Mouse (Mus musculus) liver, adult 2 months (tissue): ENCODE results near the gene Zfp953. TPM values are rescaled to one million over a fixed set of nuclear protein-coding genes. Genes with fewer than 3 reads are reported as not detected.

Source experiments
- DNase-seq: peaks from one replicate; pipeline ENCODE4 v3.0.0-alpha.2; 2011; ENCODE audit warnings: low read depth, low spot score; ENCODE audit errors: extremely low read depth
- H3K27ac ChIP-seq: fragments of 200-500 bp; replicated peaks from 2 replicates; pipeline ENCODE4 v1.5.1; 2012; ENCODE audit warnings: low read depth, mild to moderate bottlenecking, control low read depth, inconsistent platforms, low read length; ENCODE audit not compliant: insufficient read depth
- H3K27me3 ChIP-seq: fragments of 200-500 bp; 2 replicates; pipeline ENCODE4 v1.6.1; 2012; ENCODE audit warnings: mild to moderate bottlenecking, moderate library complexity, low read length, inconsistent platforms; ENCODE audit not compliant: control insufficient read depth, insufficient read depth
- H3K36me3 ChIP-seq: fragments of 200-500 bp; 2 replicates; pipeline ENCODE4 v1.6.1; 2012; ENCODE audit warnings: low read length, inconsistent platforms; ENCODE audit not compliant: control insufficient read depth, insufficient read depth
- H3K4me1 ChIP-seq: fragments of 200-500 bp; 2 replicates; pipeline ENCODE4 v1.6.1; 2011; ENCODE audit warnings: low read length; ENCODE audit not compliant: control insufficient read depth, insufficient read depth
- H3K4me3 ChIP-seq: fragments of 200-500 bp; 2 replicates; pipeline ENCODE4 v1.5.1; 2011; ENCODE audit warnings: low read depth, mild to moderate bottlenecking, control low read depth, low read length, moderate library complexity; ENCODE audit not compliant: insufficient read depth
- H3K79me2 ChIP-seq: fragments of 200-500 bp; 2 replicates; pipeline ENCODE4 v1.6.1; 2012; ENCODE audit warnings: inconsistent platforms, mild to moderate bottlenecking, low read length, moderate library complexity; ENCODE audit not compliant: control insufficient read depth, insufficient read depth
- H3K9ac ChIP-seq: fragments of 200-500 bp; 2 replicates; pipeline ENCODE4 v1.6.1; 2012; ENCODE audit warnings: low read depth, mild to moderate bottlenecking, control low read depth, inconsistent platforms, low read length
- CTCF ChIP-seq: fragments of 200-500 bp; IDR thresholded peaks from 2 replicates; pipeline ENCODE4 v1.5.1; 2011; ENCODE audit warnings: low read depth, low read length, control low read depth
- POLR2A ChIP-seq: fragments of 200-500 bp; IDR thresholded peaks from 2 replicates; pipeline ENCODE4 v1.6.1; 2011; ENCODE audit warnings: low read length, control low read depth; ENCODE audit not compliant: insufficient read depth; ENCODE audit errors: extremely low read depth
- WGBS: fragments of 180-500 bp; shearing (Covaris S2); methylation state at CpG from one replicate; pipeline ENCODE4 v1.1.7; 2018; 5-methylcytosine and 5-hydroxymethylcytosine counted together
- polyA plus RNA-seq: library from polyadenylated mRNA; depleted of rRNA; stranded (reverse); fragments of >200 nt; gene quantifications from 2 replicates; pipeline ENCODE4 v1.2.3, GENCODE M21; 2012; rRNA removed
- total RNA-seq: library from RNA; depleted of rRNA; stranded (reverse); fragments of >200 nt; gene quantifications from 2 replicates; pipeline ENCODE4 v1.2.3, GENCODE M21; 2014; rRNA removed

Gene Zfp953
- total and polyA plus RNA-seq, 2 experiments: 0.28 to 2.8 TPM

DNA sequence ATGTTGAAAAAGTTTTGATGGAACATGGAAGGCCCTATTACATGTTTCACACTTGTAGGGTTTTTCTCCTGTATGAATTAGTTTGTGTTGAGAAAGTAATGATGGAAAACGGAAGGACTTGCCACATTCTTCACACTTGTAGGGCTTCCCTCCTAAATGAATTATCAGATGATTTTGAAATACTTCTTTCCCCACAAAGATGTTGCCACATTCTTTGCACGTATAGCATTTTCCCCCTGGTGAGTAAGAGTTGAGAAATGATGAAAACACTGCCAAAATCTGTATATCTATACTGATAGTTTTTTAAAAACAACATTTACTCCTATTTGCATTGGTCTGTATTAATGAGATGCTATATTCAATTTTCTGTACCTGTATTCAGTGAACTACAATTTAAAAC lies 17.0 kb downstream of the Zfp953 start:
- Histone ChIP-seq H3K79me2 (no peaks in the 10 kb centered on the region), H3K36me3 (peaks cover 29% of the 10 kb centered on the region), H3K9ac (no peak overlapping the region), H3K4me3 (no peak overlapping the region), H3K27me3 (no peaks in the 10 kb centered on the region), H3K4me1 (no peaks in the 10 kb centered on the region), H3K27ac (no peak overlapping the region)
- 93% methylated on average over 2 of the region's 2 CpGs for WGBS
- TF ChIP-seq CTCF (no peak), POLR2A (no peak)
- no peak for DNase-seq

DNA sequence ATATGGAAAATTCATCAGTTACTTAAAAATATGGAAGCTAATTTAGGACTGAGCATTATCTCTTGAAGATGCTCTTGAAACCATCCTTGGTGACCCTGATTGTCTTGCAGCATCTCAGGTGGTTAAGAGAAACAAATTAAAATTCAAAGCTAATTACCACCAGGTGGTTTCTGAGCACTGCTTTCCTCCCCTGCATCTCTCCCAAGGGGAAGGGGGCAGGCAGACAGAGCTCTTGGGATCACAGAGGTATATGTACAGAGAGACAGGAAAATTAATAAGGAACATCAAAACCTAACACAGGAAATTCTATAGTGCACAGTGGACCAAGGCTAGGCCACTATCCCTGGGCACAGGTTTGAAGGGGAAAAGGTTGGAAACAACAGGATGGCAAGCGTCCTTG lies 27.5 kb downstream of the Zfp953 start:
- peak overlapping the region; percentile 63; the same call in 1 of the 2 replicates for H3K4me3 ChIP-seq
- H3K79me2 ChIP-seq: peaks cover 9% of the 10 kb centered on the region; the same call in 1 of the 2 replicates
- no peaks in the 10 kb centered on the region for H3K36me3 ChIP-seq
- H3K27me3 ChIP-seq: no peaks in the 10 kb centered on the region
- peak overlapping the region; percentile 78 for H3K27ac ChIP-seq
- 72% methylated on average over 1 of the region's 1 CpGs for WGBS
- no peak for TF ChIP-seq POLR2A
- TF ChIP-seq CTCF: no peak
- H3K9ac ChIP-seq: no peak overlapping the region
- H3K4me1 ChIP-seq: peaks cover 5% of the 10 kb centered on the region; the same call in 1 of the 2 replicates
- no peak for DNase-seq

GRCm38 (mm10) chr13:67332019-67332724 lies 28.2 kb downstream of the Zfp953 start, which contains the start of gene Zfp595:
Gene Zfp595 (minus strand): TSS chr13:67332570.
- peak; percentile 98 for DNase-seq
- Histone ChIP-seq H3K4me1 (peaks cover 5% of the 10 kb centered on the region; the same call in 1 of the 2 replicates), H3K27me3 (no peaks in the 10 kb centered on the region), H3K9ac (peak within 1 kb of the TSS; percentile 71), H3K79me2 (peaks cover 9% of the 10 kb centered on the region; the same call in 1 of the 2 replicates), H3K4me3 (peak within 1 kb of the TSS; percentile 63), H3K27ac (peak within 1 kb of the TSS; percentile 78), H3K36me3 (no peaks in the 10 kb centered on the region)
- no peak; the same call in 1 of the 2 replicates for TF ChIP-seq POLR2A
- TF ChIP-seq CTCF: peak; percentile 71
- 4% methylated on average over 17 of the region's 17 CpGs for WGBS

DNA sequence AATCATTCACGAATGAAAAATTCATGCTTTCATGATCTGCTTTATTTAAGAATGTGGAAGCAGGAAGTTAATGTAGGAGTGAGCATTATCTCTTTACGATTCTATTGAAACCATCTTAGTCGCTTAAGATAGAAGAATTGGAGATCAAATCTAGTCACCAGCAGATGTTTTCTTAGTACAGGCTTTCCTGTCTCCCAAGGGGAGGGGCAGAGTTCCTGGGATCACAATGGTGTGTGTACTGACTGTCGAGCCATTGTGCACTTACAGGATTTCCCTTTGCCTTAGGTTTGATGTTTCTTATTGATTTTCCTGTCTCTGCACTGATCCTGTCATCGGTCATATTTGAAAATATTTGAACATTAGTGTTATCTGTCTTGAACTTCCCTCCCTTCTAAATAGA lies 53.7 kb downstream of the Zfp953 start:
- no peak for DNase-seq
- no peak overlapping the region for H3K27ac ChIP-seq
- no peak for TF ChIP-seq CTCF
- TF ChIP-seq POLR2A: no peak
- no peak overlapping the region for H3K9ac ChIP-seq
- no peaks in the 10 kb centered on the region for H3K79me2 ChIP-seq
- H3K4me3 ChIP-seq: no peak overlapping the region
- 18% methylated on average over 5 of the region's 5 CpGs for WGBS
- no peaks in the 10 kb centered on the region for H3K36me3 ChIP-seq
- H3K4me1 ChIP-seq: no peaks in the 10 kb centered on the region
- no peaks in the 10 kb centered on the region for H3K27me3 ChIP-seq

DNA sequence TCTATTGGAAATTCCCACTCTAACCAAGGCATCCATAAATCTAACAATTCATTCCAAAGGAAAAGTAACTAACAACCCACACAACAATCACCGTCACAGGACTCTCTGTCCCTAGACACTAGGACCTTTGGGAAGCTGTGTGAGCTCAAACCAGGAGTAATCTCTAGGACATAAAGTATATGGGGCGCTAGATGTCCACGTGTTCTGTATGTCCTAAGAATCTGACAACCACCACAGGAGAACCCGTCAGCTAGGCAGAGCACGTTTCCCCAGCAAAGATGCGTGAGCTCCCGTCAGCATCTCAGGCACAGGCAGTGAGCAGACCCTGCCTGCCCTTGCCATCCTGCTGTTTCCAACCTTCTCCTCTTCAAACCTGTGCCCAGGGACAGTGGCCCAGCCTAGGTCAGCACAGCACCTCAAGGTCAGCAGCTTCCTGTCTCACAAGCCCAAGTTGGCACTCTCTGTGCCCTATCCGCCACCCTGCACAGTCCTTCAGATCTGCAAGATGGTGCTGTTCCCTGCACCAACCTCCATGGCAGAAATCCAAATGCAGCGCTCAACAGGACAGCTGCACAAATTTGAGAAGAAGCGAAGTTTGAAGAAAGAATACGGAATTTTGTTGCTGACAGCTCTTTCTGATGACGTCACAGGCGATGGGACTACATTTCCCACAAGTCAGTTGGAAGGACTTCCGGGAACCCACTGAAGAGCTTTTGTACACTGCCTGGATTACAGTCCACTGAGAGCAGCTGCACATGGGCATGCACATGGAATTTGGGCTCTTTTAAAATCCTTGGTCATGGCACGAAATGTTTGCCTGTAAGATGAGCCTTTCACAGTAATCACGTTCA lies 54.4 kb downstream of the Zfp953 start, which contains the start of gene Zfp457:
Zfp457 (minus strand) TSS at position 664 of the 851 bp plus-strand sequence.
- WGBS: 6% methylated on average over 16 of the region's 16 CpGs
- TF ChIP-seq CTCF: no peak
- TF ChIP-seq POLR2A: 0 out of 2 replicates have a peak, but pooled peaks have one; percentile 12
- DNase-seq: peak; percentile 94
- H3K27me3 ChIP-seq: no peaks in the 10 kb centered on the region
- peak within 1 kb of the TSS; percentile 58 for H3K9ac ChIP-seq
- peak within 1 kb of the TSS; percentile 60 for H3K4me3 ChIP-seq
- H3K27ac ChIP-seq: peak within 1 kb of the TSS; percentile 76
- no peaks in the 10 kb centered on the region for H3K36me3 ChIP-seq
- no peaks in the 10 kb centered on the region for H3K4me1 ChIP-seq
- H3K79me2 ChIP-seq: no peaks in the 10 kb centered on the region

Other genes with a start within 250 kb of the Zfp953 start
- gene Rslcan18, start 244.3 kb downstream of the Zfp953 start, total RNA-seq: 1.9 and 2.2 TPM in 2 replicates
- gene Rslcan18, start 244.3 kb downstream of the Zfp953 start, polyA plus RNA-seq: 0.20 and 0.39 TPM in 2 replicates
- gene Zfp759, start 238.9 kb downstream of the Zfp953 start, total RNA-seq: 2.7 and 4.9 TPM in 2 replicates
- 0.18 and 0.30 TPM in 2 replicates for gene Zfp759, start 238.9 kb downstream of the Zfp953 start, polyA plus RNA-seq
- gene Rsl1, start 187.4 kb downstream of the Zfp953 start, total RNA-seq: 2.4 and 3.2 TPM in 2 replicates
- gene Rsl1, start 187.4 kb downstream of the Zfp953 start, polyA plus RNA-seq: 0.30 and 0.33 TPM in 2 replicates
- 1.3 and 1.8 TPM in 2 replicates for gene Zfp455, start 166.1 kb downstream of the Zfp953 start, total RNA-seq
- gene Zfp455, start 166.1 kb downstream of the Zfp953 start, polyA plus RNA-seq: 0.10 and 0.11 TPM in 2 replicates
- gene Zfp458, start 82.1 kb downstream of the Zfp953 start, total RNA-seq: 1.9 TPM in 2 replicates
- 0.21 and 0.26 TPM in 2 replicates for gene Zfp458, start 82.1 kb downstream of the Zfp953 start, polyA plus RNA-seq
- gene Zfp457, start 54.1 kb downstream of the Zfp953 start, total RNA-seq: 1.9 and 4.0 TPM in 2 replicates
- gene Zfp457, start 54.1 kb downstream of the Zfp953 start, polyA plus RNA-seq: 0.51 and 0.87 TPM in 2 replicates
- 4.4 and 4.9 TPM in 2 replicates for gene Zfp595, start 28.0 kb downstream of the Zfp953 start, total RNA-seq
- 0.48 and 0.50 TPM in 2 replicates for gene Zfp595, start 28.0 kb downstream of the Zfp953 start, polyA plus RNA-seq
- gene Gm28044, start 69 bp downstream of the Zfp953 start, total RNA-seq: 0.40 TPM in 1 of 2 replicates, not detected in the other
- gene Gm28044, start 69 bp downstream of the Zfp953 start, polyA plus RNA-seq: 0.24 TPM in 1 of 2 replicates, not detected in the other
- 0.27 and 0.65 TPM in 2 replicates for gene Gm28041, start 15.1 kb upstream of the Zfp953 start, total RNA-seq
- gene Gm28041, start 15.1 kb upstream of the Zfp953 start, polyA plus RNA-seq: not detected in 2 replicates
- gene Zfp456, start 15.2 kb upstream of the Zfp953 start, total RNA-seq: 1.0 and 1.5 TPM in 2 replicates
- gene Zfp456, start 15.2 kb upstream of the Zfp953 start, polyA plus RNA-seq: 0.09 and 0.11 TPM in 2 replicates
- gene Zfp429, start 39.2 kb upstream of the Zfp953 start, total RNA-seq: 3.0 TPM in 2 replicates
- 0.69 and 1.00 TPM in 2 replicates for gene Zfp429, start 39.2 kb upstream of the Zfp953 start, polyA plus RNA-seq
- gene Zfp459, start 60.8 kb upstream of the Zfp953 start, total RNA-seq: 0.07 and 0.28 TPM in 2 replicates
- 0.04 and 0.11 TPM in 2 replicates for gene Zfp459, start 60.8 kb upstream of the Zfp953 start, polyA plus RNA-seq
- 26.6 and 32.5 TPM in 2 replicates for gene Zfp874a, start 91.0 kb upstream of the Zfp953 start, total RNA-seq
- 2.3 and 4.5 TPM in 2 replicates for gene Zfp874a, start 91.0 kb upstream of the Zfp953 start, polyA plus RNA-seq
- gene Zfp874b, start 123.7 kb upstream of the Zfp953 start, total RNA-seq: 7.2 and 8.7 TPM in 2 replicates
- gene Zfp874b, start 123.7 kb upstream of the Zfp953 start, polyA plus RNA-seq: 1.7 and 2.7 TPM in 2 replicates
- 3.8 and 5.2 TPM in 2 replicates for gene Zfp58, start 139.9 kb upstream of the Zfp953 start, total RNA-seq
- gene Zfp58, start 139.9 kb upstream of the Zfp953 start, polyA plus RNA-seq: 0.56 and 0.68 TPM in 2 replicates
- gene Gm26965, start 165.5 kb upstream of the Zfp953 start, total RNA-seq: 0.07 TPM in 1 of 2 replicates, not detected in the other
- not detected in 2 replicates for gene Gm26965, start 165.5 kb upstream of the Zfp953 start, polyA plus RNA-seq
- gene Zfp87, start 165.6 kb upstream of the Zfp953 start, total RNA-seq: 14.9 and 16.6 TPM in 2 replicates
- gene Zfp87, start 165.6 kb upstream of the Zfp953 start, polyA plus RNA-seq: 7.1 and 12.3 TPM in 2 replicates
- gene Zfp748, start 193.2 kb upstream of the Zfp953 start, total RNA-seq: 6.8 and 8.9 TPM in 2 replicates
- gene Zfp748, start 193.2 kb upstream of the Zfp953 start, polyA plus RNA-seq: 0.66 and 0.81 TPM in 2 replicates
- gene Zfp729b, start 249.1 kb upstream of the Zfp953 start, total RNA-seq: 7.1 and 9.5 TPM in 2 replicates
- 0.27 and 0.32 TPM in 2 replicates for gene Zfp729b, start 249.1 kb upstream of the Zfp953 start, polyA plus RNA-seq